Mouse (Mus musculus): ENCODE data around the gene Map1s.
"Not testable (repeated sequence)": the region's sequence is repeated elsewhere in the genome, so short reads cannot be mapped to it uniquely, and the experiment has no call there.

The Map1s gene

GRCm38 (mm10) chr8:70878178-70878577 is 27.6 kb upstream of the Map1s start:
- no peak for DNase-seq (ENCODE audit: low read depth, low spot score)

GRCm38 (mm10) chr8:70879500-70879899 is 26.2 kb upstream of the Map1s start:
- DNase-seq (ENCODE audit: low read depth, low spot score): no peak

- DNase-seq (ENCODE audit: low read depth, low spot score): no peak
These were observed 25.6 kb upstream of the Map1s start for GRCm38 (mm10) chr8:70880126-70880525.

GRCm38 (mm10) chr8:70880546-70880945 is 25.2 kb upstream of the Map1s start:
- DNase-seq (ENCODE audit: low read depth, low spot score): no peak

- no peak for DNase-seq (ENCODE audit: low read depth, low spot score)
These were observed 21.5 kb upstream of the Map1s start for GRCm38 (mm10) chr8:70884186-70884585.

- no peak for DNase-seq (ENCODE audit: low read depth, low spot score)
These were observed 21.0 kb upstream of the Map1s start for GRCm38 (mm10) chr8:70884683-70885082.

- DNase-seq (ENCODE audit: low read depth, low spot score): peak; percentile 52
These were observed 20.1 kb upstream of the Map1s start for GRCm38 (mm10) chr8:70885612-70886011.

GRCm38 (mm10) chr8:70887669-70888068 is 18.1 kb upstream of the Map1s start:
- peak; percentile 56 for DNase-seq (ENCODE audit: low read depth, low spot score)

GRCm38 (mm10) chr8:70890656-70891055 is 15.1 kb upstream of the Map1s start:
- no peak for DNase-seq (ENCODE audit: low read depth, low spot score)

- peak; percentile 72 for DNase-seq (ENCODE audit: low read depth, low spot score)
These were observed 14.4 kb upstream of the Map1s start for GRCm38 (mm10) chr8:70891356-70891755.

GRCm38 (mm10) chr8:70892022-70892895 is 13.5 kb upstream of the Map1s start, which contains the start of gene Slc5a5:
Slc5a5 (minus strand) TSS chr8:70892757.
- peak; percentile 37 for DNase-seq (ENCODE audit: low read depth, low spot score)

- no peak for DNase-seq (ENCODE audit: low read depth, low spot score)
These were observed 12.7 kb upstream of the Map1s start for GRCm38 (mm10) chr8:70892896-70893655.

GRCm38 (mm10) chr8:70893656-70894384 is 11.9 kb upstream of the Map1s start:
- peak; percentile 81 for DNase-seq (ENCODE audit: low read depth, low spot score)

- DNase-seq (ENCODE audit: low read depth, low spot score): no peak
These were observed 11.4 kb upstream of the Map1s start for GRCm38 (mm10) chr8:70894385-70894720.

- no peak for DNase-seq (ENCODE audit: low read depth, low spot score)
These were observed 10.8 kb upstream of the Map1s start for GRCm38 (mm10) chr8:70894771-70895545.

GRCm38 (mm10) chr8:70895571-70896259 is 10.0 kb upstream of the Map1s start:
- DNase-seq (ENCODE audit: low read depth, low spot score): not testable (repeated sequence)

GRCm38 (mm10) chr8:70896316-70897020 is 9.3 kb upstream of the Map1s start:
- DNase-seq (ENCODE audit: low read depth, low spot score): no peak

GRCm38 (mm10) chr8:70897021-70897680 is 8.6 kb upstream of the Map1s start, which contains the start of gene Rpl18a:
Rpl18a (minus strand) TSS chr8:70897412.
- DNase-seq (ENCODE audit: low read depth, low spot score): peak; percentile 99

- DNase-seq (ENCODE audit: low read depth, low spot score): peak; percentile 87
These were observed 7.9 kb upstream of the Map1s start for GRCm38 (mm10) chr8:70897681-70898413.

All from CD4-positive helper T cell, adult 2 months (primary cell).